Mouse (Mus musculus): ENCODE data around the gene Cbfa2t2. TPM values are rescaled to one million over a fixed set of nuclear protein-coding genes. Genes with fewer than 3 reads are reported as not detected.

Gene Cbfa2t2
- polyA plus RNA-seq, 1 experiment from 2014 or later = 10.3 TPM

DNA sequence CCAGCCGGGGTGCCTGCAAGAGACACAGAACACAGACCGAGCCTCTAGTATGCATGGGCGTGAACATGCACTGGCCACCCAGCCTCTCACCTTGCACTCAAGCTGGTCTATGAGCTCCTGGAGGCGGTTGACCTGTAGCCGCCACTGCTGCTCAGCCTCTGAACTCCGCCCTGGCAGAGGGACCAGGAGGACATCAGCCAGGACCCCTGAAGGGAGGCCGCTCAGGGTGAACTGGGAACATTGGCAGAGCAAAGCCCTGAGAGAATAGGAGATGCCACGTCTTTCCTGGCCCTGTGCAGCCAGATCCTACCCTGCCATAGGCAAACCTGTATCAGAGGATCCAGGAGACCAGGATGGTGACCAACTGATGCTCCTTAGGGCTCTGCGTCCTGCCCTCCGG, 110.4 kb downstream of the Cbfa2t2 start, which contains the start of gene 1700003F12Rik:
Gene 1700003F12Rik, plus strand, starts transcription at position 375 of the 400 bp plus-strand sequence.
- WGBS = 94% methylated on average over 10 of the region's 10 CpGs
- Histone ChIP-seq H3K36me3 (ENCODE audit: control insufficient read depth, insufficient read depth, low read length) (no peaks in the 10 kb centered on the region), H3K4me1 (replicated peaks; ENCODE audit: control insufficient read depth, insufficient read depth) (0 out of 2 replicates have a peak, but pooled peaks cover 5% of the 10 kb centered on the region), H3K27me3 (ENCODE audit: control insufficient read depth, insufficient read depth, low read length) (no peaks in the 10 kb centered on the region), H3K9ac (ENCODE audit: low read length) (no peak within 1 kb of the TSS), H3K4me3 (ENCODE audit: low read depth, low read length) (no peak within 1 kb of the TSS), H3K27ac (replicated peaks) (no peak within 1 kb of the TSS), H3K4me2 (replicated peaks; ENCODE audit: low read depth) (no peak within 1 kb of the TSS), H3K9me3 (ENCODE audit: control insufficient read depth, low read length) (no peaks in the 10 kb centered on the region)
- TF ChIP-seq EP300 (optimal IDR thresholded peaks at IDR 0.05) (no peak), CTCF (IDR thresholded peaks at IDR 0.05; ENCODE audit: low read depth) (no peak)
- ATAC-seq (ENCODE audit: low FRiP score, low TSS enrichment) (no peak), DNase-seq (ENCODE audit: low spot score) (no peak)

DNA sequence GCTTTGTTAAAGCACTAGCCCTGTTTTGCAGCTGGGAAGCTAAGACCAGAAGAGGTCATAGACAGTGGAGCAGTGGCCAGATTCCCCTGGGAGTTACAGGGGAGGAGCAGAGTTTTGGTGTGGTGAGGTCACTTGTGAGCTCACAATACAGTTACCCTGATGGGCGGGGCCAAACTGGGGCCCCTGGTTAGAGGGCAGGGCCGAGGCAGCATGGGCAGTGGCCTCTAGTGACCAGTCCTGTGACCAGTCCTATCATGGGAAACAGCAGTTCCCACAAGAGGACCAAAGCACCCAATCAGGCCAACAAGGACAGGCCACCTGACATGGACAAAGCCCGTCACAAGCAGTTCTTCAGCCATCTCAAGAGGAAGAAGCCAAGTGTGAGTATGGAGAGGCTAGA, 112.4 kb downstream of the Cbfa2t2 start:
- no peak overlapping the region for H3K4me2 ChIP-seq (replicated peaks; ENCODE audit: low read depth)
- H3K36me3 ChIP-seq (ENCODE audit: control insufficient read depth, insufficient read depth, low read length) = no peaks in the 10 kb centered on the region
- ATAC-seq (ENCODE audit: low FRiP score, low TSS enrichment) = peak; percentile 31; the same call in 1 of the 2 replicates
- H3K27me3 ChIP-seq (ENCODE audit: control insufficient read depth, insufficient read depth, low read length) = no peaks in the 10 kb centered on the region
- no peak overlapping the region for H3K4me3 ChIP-seq (ENCODE audit: low read depth, low read length)
- H3K27ac ChIP-seq (replicated peaks) = no peak overlapping the region
- WGBS = 74% methylated on average over 3 of the region's 3 CpGs
- TF ChIP-seq EP300 (optimal IDR thresholded peaks at IDR 0.05) = no peak
- no peak for TF ChIP-seq CTCF (IDR thresholded peaks at IDR 0.05; ENCODE audit: low read depth)
- DNase-seq (ENCODE audit: low spot score) = no peak
- peaks cover 10% of the 10 kb centered on the region; the same call in 1 of the 2 replicates for H3K4me1 ChIP-seq (replicated peaks; ENCODE audit: control insufficient read depth, insufficient read depth)
- no peaks in the 10 kb centered on the region for H3K9me3 ChIP-seq (ENCODE audit: control insufficient read depth, low read length)
- H3K9ac ChIP-seq (ENCODE audit: low read length) = no peak overlapping the region

GRCm38 (mm10) chr2:154549127-154549885, 113.0 kb downstream of the Cbfa2t2 start:
- WGBS = 5% methylated on average over 45 of the region's 48 CpGs
- no peaks in the 10 kb centered on the region for H3K36me3 ChIP-seq (ENCODE audit: control insufficient read depth, insufficient read depth, low read length)
- peak overlapping the region; percentile 37 for H3K4me3 ChIP-seq (ENCODE audit: low read depth, low read length)
- H3K9me3 ChIP-seq (ENCODE audit: control insufficient read depth, low read length) = no peaks in the 10 kb centered on the region
- TF ChIP-seq EP300 (optimal IDR thresholded peaks at IDR 0.05) (no peak), CTCF (IDR thresholded peaks at IDR 0.05; ENCODE audit: low read depth) (no peak)
- peak overlapping the region; percentile 50 for H3K9ac ChIP-seq (ENCODE audit: low read length)
- peaks cover 10% of the 10 kb centered on the region; the same call in 1 of the 2 replicates for H3K4me1 ChIP-seq (replicated peaks; ENCODE audit: control insufficient read depth, insufficient read depth)
- peak; percentile 58 for ATAC-seq (ENCODE audit: low FRiP score, low TSS enrichment)
- H3K27me3 ChIP-seq (ENCODE audit: control insufficient read depth, insufficient read depth, low read length) = no peaks in the 10 kb centered on the region
- peak overlapping the region; percentile 76 for H3K4me2 ChIP-seq (replicated peaks; ENCODE audit: low read depth)
- DNase-seq (ENCODE audit: low spot score) = peak; percentile 81
- no peak overlapping the region for H3K27ac ChIP-seq (replicated peaks)

- Histone ChIP-seq H3K4me1 (replicated peaks; ENCODE audit: control insufficient read depth, insufficient read depth) (peaks cover 10% of the 10 kb centered on the region; the same call in 1 of the 2 replicates), H3K27me3 (ENCODE audit: control insufficient read depth, insufficient read depth, low read length) (no peaks in the 10 kb centered on the region), H3K27ac (replicated peaks) (no peak overlapping the region), H3K9me3 (ENCODE audit: control insufficient read depth, low read length) (no peaks in the 10 kb centered on the region), H3K4me2 (replicated peaks; ENCODE audit: low read depth) (peak overlapping the region; percentile 76), H3K4me3 (ENCODE audit: low read depth, low read length) (peak overlapping the region; percentile 37), H3K36me3 (ENCODE audit: control insufficient read depth, insufficient read depth, low read length) (no peaks in the 10 kb centered on the region), H3K9ac (ENCODE audit: low read length) (no peak overlapping the region)
- TF ChIP-seq EP300 (optimal IDR thresholded peaks at IDR 0.05) (no peak), CTCF (IDR thresholded peaks at IDR 0.05; ENCODE audit: low read depth) (no peak; the same call in 1 of the 2 replicates)
- no peak for DNase-seq (ENCODE audit: low spot score)
- WGBS = 19% methylated on average over 20 of the region's 20 CpGs
- ATAC-seq (ENCODE audit: low FRiP score, low TSS enrichment) = no peak
These were observed 113.6 kb downstream of the Cbfa2t2 start for GRCm38 (mm10) chr2:154549886-154550189.

GRCm38 (mm10) chr2:154550937-154551336, 114.7 kb downstream of the Cbfa2t2 start:
- no peak overlapping the region for H3K27ac ChIP-seq (replicated peaks)
- ATAC-seq (ENCODE audit: low FRiP score, low TSS enrichment) = no peak
- H3K36me3 ChIP-seq (ENCODE audit: control insufficient read depth, insufficient read depth, low read length) = no peaks in the 10 kb centered on the region
- no peaks in the 10 kb centered on the region for H3K9me3 ChIP-seq (ENCODE audit: control insufficient read depth, low read length)
- TF ChIP-seq EP300 (optimal IDR thresholded peaks at IDR 0.05) (no peak), CTCF (IDR thresholded peaks at IDR 0.05; ENCODE audit: low read depth) (no peak)
- WGBS = 86% methylated on average over 2 of the region's 2 CpGs
- H3K4me3 ChIP-seq (ENCODE audit: low read depth, low read length) = no peak overlapping the region
- no peak for DNase-seq (ENCODE audit: low spot score)
- no peaks in the 10 kb centered on the region for H3K27me3 ChIP-seq (ENCODE audit: control insufficient read depth, insufficient read depth, low read length)
- H3K4me2 ChIP-seq (replicated peaks; ENCODE audit: low read depth) = no peak overlapping the region
- H3K9ac ChIP-seq (ENCODE audit: low read length) = no peak overlapping the region
- peaks cover 10% of the 10 kb centered on the region; the same call in 1 of the 2 replicates for H3K4me1 ChIP-seq (replicated peaks; ENCODE audit: control insufficient read depth, insufficient read depth)

- Histone ChIP-seq H3K4me2 (replicated peaks; ENCODE audit: low read depth) (peak within 1 kb of the TSS; percentile 47), H3K27ac (replicated peaks) (no peak within 1 kb of the TSS), H3K9me3 (ENCODE audit: control insufficient read depth, low read length) (no peaks in the 10 kb centered on the region), H3K9ac (ENCODE audit: low read length) (0 out of 2 replicates have a peak within 1 kb of the TSS, but pooled peaks have one; percentile 23), H3K4me1 (replicated peaks; ENCODE audit: control insufficient read depth, insufficient read depth) (peaks cover 10% of the 10 kb centered on the region; the same call in 1 of the 2 replicates), H3K36me3 (ENCODE audit: control insufficient read depth, insufficient read depth, low read length) (no peaks in the 10 kb centered on the region), H3K27me3 (ENCODE audit: control insufficient read depth, insufficient read depth, low read length) (no peaks in the 10 kb centered on the region), H3K4me3 (ENCODE audit: low read depth, low read length) (peak within 1 kb of the TSS; percentile 12; the same call in 1 of the 2 replicates)
- WGBS = 84% methylated on average over 4 of the region's 4 CpGs
- no peak for DNase-seq (ENCODE audit: low spot score)
- no peak for TF ChIP-seq CTCF (IDR thresholded peaks at IDR 0.05; ENCODE audit: low read depth)
- TF ChIP-seq EP300 (optimal IDR thresholded peaks at IDR 0.05) = no peak
- ATAC-seq (ENCODE audit: low FRiP score, low TSS enrichment) = no peak
These were observed 115.2 kb downstream of the Cbfa2t2 start, which contains the start of gene Actl10 for GRCm38 (mm10) chr2:154551476-154551875. Gene Actl10 (plus strand): TSS chr2:154551776.

Measured in stomach, postnatal 0 days (tissue).